Mouse (Mus musculus) kidney, postnatal 14 days (tissue): ENCODE measurements around the gene Gsap.
"Not testable (repeated sequence)": the region's sequence is repeated elsewhere in the genome, so short reads cannot be mapped to it uniquely, and the experiment has no call there.

Experiments used
- DNase-seq: peaks from one replicate; pipeline ENCODE4 v3.0.0; 2022; ENCODE audit warnings: mixed read lengths

Gene Gsap

DNA sequence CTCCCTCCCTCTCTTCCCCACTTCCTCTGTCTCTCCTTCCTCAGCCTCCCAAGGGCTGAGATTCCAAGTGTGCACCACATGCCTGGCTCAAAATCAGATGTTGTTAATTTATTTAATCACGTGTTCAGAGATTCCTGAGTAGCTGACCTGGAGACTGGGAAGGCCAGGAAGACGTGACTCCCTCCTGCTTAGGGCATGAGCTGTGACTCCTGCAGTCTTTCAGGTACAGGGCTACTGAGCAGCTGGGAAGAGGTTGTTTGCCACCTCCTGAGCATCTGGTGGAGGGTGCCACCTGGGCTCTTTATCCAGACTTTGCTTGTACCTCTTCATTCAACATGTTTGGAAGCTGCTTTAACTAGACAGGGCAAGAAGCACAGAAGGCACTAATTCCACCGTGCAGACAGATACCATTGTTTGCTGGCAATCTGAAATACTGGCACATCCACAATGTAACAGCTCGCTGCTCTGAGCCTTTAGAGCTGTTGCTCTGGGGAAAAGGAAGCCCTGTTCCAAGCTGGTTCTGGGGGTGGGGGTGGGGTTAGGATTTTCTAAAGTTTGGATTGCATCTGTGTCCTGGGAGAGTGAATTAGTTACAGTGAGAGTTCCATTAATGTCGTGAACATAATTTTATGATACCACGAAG lies 75.3 kb downstream of the Gsap start:
- no peak for DNase-seq

- no peak for DNase-seq
Measured at GRCm38 (mm10) chr5:21263202-21264055, 77.4 kb downstream of the Gsap start.

DNA sequence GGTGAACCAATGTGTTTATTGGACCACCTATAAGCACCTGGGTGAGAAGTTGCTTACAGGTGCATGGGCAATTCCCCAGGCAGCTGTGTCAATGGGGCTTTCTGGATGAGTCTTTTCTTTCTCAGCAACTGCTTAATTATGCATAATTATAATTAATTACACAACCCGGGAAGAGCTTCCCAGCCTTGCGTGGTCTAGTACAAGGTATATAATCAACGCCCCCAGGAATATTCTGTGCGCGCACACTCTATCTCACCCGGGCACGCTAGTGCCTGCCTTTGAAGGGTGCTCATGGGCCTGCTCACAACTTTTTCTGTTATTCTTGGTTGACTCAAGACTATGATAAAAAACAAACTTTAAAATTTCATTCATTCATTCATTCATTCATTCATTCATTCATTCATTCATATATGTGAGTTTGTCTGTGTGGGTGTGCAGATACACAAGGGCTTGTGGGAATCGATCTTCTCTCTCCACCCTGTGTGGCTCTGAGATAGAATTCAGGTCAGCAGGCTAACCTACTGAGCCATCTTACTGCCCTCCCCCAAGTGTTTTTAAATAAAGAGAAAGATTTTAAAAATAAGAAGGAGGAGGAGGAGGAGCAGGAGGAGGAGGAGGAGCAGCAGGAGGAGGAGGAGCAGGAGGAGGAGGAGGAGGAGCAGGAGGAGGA lies 78.4 kb downstream of the Gsap start:
- no peak for DNase-seq

- DNase-seq, result peak; percentile 83
Measured at GRCm38 (mm10) chr5:21265049-21265448, 79.0 kb downstream of the Gsap start.

- no peak for DNase-seq
Measured at GRCm38 (mm10) chr5:21267090-21267489, 81.0 kb downstream of the Gsap start.

- peak; percentile 23 for DNase-seq
Measured at GRCm38 (mm10) chr5:21269446-21269845, 83.4 kb downstream of the Gsap start.

GRCm38 (mm10) chr5:21270756-21271155 lies 84.7 kb downstream of the Gsap start:
- peak; percentile 24 for DNase-seq

DNA sequence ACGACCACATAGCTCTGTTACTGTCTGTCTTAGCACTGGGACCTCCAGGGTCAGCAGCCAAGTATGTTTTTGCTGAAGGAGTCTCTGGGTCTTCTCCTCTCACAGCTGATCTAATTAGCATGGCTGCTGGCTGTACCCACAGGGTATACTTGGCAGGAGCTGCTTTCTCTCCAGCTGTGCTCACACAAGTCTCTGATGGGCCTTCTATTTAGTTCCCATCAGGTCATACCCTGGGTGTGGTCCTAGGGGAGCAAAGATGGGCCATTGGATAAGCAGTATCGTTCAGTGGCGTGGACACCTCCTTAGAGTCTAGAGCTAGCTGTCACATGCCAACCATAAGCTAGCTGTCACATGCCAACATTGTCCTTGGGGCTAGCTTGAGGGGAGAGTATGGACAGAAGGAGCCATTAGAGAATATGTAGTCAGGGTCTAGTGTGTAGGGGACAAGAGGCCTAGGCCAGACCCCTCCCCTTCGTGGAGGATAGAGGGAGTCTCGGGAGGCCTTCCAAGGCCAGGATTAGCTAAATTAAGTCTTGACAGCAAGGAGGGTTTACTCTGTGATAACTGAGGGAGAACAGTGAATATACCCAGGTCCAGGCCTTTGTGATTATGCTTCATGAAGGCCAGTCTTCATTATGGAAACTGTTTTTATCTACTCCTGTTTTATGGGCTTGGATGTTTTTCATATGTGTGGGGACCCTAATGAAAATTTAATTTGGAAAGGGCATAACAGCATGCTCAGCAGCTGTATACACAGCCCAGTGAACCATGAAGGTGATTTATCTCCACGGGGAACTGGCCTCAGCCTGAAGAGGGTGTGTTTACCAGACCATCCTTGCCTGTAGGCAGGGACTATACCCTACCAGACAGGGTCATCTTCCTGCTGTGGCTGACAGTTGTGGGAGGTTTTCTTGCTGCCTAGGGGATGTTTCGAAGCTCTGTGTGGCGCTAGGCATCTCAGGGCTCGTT lies 85.6 kb downstream of the Gsap start:
- peak; percentile 47 for DNase-seq

DNA sequence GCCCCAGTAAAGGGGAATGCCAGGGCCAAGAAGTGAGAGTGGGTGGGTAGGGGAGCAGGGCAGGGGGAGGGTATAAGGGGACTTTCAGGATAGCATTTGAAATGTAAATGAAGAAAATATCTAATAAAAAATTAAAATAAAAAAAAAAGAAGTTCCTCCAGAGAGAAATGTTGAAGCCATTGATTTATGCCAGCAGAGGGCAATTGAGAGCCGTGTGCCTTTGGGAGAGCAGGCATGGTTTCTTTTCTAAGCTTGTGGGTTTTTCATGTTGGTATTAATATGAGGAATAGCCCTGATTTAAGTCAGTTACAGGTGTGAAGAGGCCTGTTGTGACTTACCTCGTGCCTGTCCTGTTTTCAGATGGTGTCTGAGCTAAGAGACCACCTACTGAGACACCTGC lies 91.6 kb downstream of the Gsap start:
- DNase-seq, result not testable (repeated sequence)

DNA sequence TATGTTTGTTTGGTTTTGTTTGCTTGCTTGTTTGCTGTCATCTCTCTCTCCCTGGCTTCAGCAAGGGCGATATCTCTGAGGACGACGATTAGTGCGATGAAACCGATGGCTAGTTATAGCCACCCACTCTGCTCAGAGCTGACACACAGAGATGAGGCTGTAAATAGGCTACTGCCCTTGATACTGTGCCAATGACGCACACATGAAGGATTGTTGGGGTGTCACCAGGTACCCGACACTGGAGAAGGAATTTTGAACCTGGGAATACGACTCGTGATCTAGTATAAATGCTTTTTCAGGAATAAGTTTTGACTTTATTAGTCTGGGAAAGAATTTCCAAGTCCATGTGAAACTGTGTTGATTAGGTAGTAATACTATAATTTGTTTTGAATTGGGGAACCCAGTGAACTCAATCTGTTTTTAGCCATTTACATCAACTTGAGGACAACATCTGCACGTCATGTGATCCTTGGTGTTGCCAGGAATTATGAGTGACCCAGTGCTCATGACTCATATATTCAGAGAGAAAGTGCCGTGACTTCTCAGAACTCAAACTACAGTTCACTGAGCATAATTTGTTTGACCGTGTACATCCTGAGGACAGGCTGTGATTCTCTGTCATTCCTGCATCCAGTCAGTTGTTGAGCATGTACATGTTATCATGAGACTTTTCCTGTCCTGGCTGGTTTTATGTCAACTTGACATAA lies 97.5 kb downstream of the Gsap start:
- no peak for DNase-seq

DNA sequence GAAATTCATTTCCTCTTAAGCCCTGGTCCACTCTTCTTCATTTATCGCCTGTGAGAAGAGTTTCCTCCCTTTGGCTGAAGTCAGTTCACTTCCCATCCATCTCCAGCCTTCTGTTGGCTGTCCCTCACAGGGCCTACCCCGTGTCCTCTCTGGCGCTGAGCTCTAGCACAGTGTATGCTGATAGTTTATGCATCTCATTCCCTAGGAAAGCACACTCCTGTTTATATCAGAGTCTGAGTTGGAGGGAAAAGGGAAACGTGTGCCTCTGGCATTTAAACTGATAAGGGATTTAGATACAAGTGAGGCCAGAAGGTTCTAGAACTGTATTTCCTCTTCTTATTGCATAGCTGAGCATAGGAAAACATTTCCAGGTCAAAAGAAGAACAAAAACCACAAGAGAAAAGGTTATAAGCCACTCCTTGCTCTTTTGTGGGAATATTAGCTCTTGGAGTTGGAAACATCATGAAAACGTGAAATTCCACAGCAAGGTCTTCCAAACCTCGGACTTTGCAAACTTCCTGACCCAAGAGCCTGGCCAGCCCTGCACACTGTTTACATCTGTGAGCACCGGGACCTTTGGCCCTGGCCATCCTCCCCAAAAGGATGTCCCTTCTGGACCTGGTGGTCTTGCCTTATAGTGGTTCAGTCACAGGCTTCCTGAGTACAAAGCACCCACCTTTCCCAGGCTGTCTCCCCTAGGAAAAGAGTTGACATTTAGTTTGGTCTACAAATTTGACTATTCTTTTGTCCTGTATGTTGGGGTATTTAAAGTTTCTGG lies 102.8 kb downstream of the Gsap start:
- DNase-seq, result no peak

GRCm38 (mm10) chr5:21290594-21290993 lies 104.5 kb downstream of the Gsap start:
- DNase-seq, result no peak

GRCm38 (mm10) chr5:21295683-21296082 lies 109.6 kb downstream of the Gsap start:
- no peak for DNase-seq

- DNase-seq, result no peak
Measured at GRCm38 (mm10) chr5:21299076-21299755, 113.2 kb downstream of the Gsap start.

DNA sequence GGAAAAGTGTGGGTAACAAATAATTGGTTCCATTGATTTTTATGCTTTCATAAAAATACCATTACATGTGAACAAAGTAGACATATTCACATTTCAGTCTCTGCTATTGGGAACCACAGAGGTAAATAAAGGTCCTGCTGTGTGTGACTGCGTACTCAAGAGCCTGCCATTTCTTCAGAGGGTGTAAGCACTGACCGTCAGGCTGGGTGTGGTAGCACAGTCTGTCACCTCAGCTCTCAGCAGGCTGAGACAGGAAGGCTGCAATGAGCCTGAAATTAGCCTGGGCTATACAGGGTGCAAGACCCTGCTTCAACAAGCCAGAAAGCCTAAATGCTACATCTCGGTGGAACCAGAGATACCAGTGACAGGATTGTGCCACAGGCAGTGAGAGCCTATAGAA lies 114.0 kb downstream of the Gsap start:
- no peak for DNase-seq

GRCm38 (mm10) chr5:21301011-21301410 lies 115.0 kb downstream of the Gsap start:
- DNase-seq, result peak; percentile 55

- DNase-seq, result no peak
Measured at GRCm38 (mm10) chr5:21307165-21307564, 121.1 kb downstream of the Gsap start.

DNA sequence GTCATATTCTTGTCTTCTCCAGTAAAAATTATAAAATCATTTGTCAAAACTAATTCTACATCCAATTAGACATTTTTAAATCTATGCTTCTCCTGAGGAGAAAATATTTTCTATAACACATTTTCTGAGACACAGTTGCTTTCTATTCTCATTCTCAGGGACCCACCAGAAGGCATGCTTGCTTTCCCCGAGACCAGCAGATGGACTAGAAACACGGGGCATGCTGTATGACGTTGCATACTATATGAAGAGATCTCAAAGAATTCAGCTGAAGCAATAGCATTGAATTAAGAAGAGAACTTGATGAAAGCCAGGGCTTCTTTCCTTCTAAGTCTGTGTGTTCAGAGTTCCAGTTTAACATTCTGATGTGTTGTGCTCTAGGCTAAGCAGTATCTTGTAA lies 128.6 kb downstream of the Gsap start:
- no peak for DNase-seq

DNA sequence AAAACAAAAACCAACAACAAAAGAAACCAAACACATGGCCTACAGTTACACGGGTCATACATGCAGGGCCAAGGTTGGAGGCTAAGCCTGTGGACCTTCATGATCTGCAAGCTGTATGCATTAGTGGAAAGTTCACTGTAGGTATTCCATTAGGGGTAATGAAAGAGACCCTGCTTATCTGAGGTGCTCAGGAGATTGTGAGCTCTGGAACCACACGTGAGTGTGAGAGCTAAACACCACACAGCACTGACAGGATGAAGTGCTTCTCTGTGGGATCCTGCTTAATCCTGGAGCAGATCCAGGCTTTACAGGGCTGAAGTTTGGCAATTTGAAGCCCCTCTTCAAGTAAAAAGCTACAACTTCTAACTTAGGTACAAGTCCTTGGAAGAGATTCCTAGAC lies 134.1 kb downstream of the Gsap start:
- DNase-seq, result no peak

GRCm38 (mm10) chr5:21326494-21326893 lies 140.4 kb downstream of the Gsap start:
- peak; percentile 65 for DNase-seq
